Mouse (Mus musculus) ovary, postnatal 14 days (tissue): ENCODE results near the gene Arhgef11.
"Not testable (repeated sequence)": the region's sequence is repeated elsewhere in the genome, so short reads cannot be mapped to it uniquely, and the experiment has no call there.

ENCODE experiments used
- DNase-seq: peaks from one replicate; pipeline ENCODE4 v3.0.0; 2022; ENCODE audit warnings: low spot score

Gene Arhgef11

DNA sequence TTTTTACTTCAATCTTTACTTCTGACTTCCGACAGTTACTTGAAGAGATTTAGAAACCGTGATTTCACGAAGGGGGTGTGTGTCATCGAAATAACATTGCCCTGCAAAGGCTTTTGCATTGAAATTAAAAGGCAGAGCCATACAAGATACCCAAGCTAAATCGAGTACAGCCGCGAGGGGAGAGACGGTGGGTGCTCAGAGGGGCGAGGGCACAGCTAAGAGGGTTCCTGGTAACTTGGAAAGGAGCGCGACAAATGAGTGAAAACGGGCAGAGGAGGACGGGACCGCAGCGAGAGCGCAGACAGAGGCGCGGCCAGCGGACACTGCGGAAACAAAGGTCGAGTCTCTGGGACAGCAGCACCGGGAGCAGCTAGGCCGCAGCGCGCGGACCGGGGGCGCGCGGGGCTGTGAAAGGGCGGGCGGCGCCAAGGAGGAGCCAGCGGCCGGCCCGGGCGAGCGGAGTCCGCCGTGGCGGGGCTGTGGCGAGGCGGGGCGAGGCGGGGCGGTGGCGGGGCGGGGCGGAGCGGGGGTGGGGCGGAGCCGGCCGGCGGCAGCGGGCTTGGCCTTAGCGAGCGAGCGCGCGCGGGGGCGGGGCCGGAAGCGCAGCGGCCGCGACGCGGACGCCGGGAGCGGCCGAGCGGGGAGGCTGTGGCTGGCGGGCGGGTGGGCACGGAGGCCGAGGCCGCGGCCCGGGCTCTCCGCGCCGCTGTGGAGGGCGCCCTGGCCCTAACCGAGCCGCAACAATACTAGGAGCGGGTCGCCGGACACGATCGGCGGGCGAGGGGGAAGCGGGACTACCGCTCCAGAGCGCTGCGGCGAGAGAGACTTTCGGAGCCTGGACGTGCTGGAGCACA lies at the start of gene Arhgef11:
TSS of gene Arhgef11 (plus strand) at position 603 of the 854 bp plus-strand sequence.
- peak; percentile 63 for DNase-seq

GRCm38 (mm10) chr3:87568681-87569080 lies 48.7 kb upstream of the Arhgef11 start:
- DNase-seq: no peak

DNA sequence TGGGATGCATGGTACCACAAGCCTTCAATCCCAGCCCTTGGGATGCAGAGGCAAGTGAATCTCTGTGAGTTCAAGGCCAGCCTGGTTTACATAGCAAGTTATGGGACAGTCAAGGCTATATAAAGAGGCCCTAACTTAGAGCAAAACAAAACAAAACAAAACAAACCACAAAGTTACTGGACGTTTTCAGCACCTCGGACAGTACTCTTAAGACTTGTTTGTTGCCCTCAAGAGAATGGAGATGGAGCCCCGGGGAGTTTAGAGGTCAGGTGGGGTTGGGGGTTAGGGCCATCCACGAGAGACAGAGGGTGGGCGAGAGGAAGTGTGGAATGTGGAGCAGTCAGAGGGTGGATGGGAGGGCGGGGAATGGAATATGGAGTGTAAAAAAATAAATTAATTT lies 41.6 kb upstream of the Arhgef11 start:
- DNase-seq: no peak

DNA sequence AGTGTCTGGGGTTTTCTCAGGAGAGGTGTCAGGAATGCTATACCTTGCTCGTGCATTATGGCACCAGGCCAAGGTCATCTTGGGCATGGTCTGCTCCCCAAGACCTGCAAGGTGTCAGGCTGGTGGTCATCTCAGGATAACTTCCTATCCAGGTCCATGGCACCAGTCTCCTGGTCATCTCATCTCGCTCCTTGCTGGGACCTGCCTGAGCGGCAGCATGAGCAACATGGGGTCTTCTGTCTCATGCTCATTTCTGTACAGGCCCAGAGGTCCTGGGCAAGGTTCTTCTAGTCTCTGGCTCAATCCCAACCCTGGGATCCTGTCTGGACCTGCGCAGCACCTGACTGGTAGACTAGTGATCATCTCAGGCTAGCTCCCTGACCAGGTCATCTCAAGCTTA lies 35.1 kb upstream of the Arhgef11 start:
- no peak for DNase-seq

DNA sequence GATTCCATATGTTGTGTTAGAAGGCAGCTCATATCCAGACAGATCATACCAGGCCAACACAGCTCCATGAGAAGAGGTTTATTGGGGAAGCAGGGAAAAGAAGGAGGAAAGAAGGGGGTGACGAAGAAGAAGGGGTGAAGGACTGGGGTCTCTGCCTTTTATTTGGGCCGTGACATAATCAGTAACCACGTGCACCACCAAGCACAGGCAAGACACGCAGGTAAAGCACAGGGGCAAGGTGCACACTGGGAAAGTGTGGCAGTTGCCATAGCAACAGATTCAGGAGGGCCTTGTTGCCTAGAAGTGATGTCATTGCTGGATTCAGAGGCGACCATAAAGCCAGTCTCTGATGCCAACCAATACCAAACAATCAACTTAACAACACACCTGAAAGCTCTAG lies 23.6 kb upstream of the Arhgef11 start:
- DNase-seq: no peak

DNA sequence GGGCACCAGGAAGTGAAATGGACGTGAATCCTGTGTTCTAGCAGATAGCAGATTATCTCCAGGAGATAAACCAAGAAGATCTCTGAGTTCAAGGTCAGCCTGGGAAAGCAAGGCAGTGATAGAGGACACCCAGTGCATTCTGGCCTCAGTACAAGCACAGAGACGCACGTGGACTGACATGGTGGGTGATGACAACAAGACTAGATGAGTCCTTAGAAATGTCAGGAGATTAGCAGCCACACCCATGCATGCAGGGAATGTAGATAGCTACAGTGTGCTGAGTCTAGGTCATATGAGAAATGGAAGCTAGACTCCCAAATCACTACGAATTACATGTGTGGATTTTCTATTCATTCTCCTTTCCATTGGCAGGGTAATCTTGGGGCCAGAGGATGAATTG lies 22.0 kb upstream of the Arhgef11 start:
- not testable (repeated sequence) for DNase-seq

GRCm38 (mm10) chr3:87601077-87601476 lies 16.3 kb upstream of the Arhgef11 start:
- not testable (repeated sequence) for DNase-seq

DNA sequence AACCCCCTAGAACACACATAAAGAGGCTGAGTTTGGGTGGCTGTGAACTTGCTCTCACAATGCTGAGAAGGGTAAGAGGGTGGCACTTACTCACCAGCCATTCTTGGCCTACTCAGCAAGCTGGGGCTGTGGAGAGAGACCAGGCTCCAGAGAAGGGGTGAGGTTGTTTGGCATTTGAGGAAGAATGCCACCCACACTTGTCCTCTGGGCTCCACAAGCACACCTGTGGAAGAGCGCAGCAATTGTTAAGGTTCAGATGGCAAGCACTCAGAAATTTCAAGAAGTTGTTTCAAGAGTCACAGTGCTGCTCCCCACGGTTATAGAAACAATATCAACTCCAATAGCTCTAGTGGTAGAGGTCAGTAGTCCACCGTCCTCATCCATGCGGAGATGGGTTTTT lies 1.0 kb upstream of the Arhgef11 start:
- no peak for DNase-seq

GRCm38 (mm10) chr3:87617811-87618130 lies 412 bp downstream of the Arhgef11 start:
- no peak for DNase-seq

DNA sequence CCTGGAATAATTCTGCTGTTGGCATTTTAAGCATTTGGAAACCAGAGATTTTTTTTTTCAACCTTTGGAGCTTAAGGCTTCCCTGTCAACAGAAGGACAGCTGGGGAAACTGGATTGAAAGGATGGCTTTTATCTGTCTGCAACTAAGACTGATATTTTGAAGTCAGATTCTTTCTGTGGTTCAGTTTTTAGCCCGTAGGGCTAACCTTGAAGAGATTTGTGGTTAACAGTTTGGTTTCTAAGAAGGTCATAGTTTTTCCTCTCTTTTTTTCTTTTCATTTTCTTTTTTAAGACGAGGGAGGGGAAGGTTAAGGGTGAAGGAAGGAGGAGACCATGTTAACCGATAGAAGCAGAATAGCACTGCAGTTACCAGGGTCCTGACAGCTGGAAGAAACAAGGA lies 881 bp downstream of the Arhgef11 start:
- no peak for DNase-seq

GRCm38 (mm10) chr3:87618981-87619710 lies 1.8 kb downstream of the Arhgef11 start:
- no peak for DNase-seq

DNA sequence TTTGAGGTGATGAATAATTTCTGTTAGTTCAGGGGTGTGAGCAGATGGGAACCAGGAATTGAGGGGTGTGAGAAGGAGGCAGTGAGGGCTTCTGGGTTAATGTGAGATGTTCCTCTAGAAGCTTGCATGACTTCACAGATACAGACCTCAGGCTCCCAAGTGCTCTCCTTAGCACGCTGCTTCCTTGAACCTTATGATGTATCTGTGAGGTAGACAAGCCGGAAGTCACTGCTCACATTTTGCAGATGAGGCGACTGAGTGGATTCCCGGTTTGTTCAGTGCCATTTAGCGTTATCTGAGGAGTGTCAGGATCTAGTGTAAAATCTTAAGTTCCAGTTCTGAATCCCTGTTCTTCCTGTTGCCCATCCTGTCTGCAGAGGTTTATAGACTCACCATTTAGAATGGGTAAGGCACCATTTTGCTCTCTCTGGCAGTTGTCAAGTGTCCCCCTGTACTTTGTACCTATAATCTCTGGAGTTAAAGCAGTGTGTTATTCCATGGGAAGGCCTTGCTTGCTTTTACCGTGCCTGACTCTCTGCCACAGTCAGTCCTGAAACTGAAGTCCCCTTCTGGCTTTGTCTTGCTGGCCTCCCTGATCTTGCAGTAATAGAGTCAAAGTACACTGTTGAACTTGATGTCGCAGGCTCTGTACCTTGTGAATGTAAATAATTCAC lies 3.0 kb downstream of the Arhgef11 start:
- no peak for DNase-seq

- no peak for DNase-seq
Observed at GRCm38 (mm10) chr3:87624899-87625298, 7.5 kb downstream of the Arhgef11 start.

DNA sequence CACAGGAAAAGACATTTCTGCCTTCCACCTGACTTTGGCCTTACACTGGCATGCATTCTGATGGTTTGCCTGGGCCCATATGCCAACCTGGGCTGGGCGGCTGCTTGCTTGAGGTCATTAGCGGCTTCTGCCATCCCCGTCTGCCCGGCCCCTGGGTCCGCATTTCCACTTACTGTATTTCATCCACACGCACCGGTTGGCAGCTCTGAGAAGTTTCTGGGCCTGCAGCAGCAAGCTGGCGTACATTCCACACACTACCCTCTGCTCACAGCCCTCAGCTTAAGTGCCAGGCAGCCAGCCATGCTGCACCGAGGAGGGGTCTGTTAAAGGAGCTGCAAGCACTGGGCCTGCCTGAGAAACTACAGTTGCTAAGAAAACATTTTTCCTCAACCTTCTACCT lies 13.5 kb downstream of the Arhgef11 start:
- no peak for DNase-seq

GRCm38 (mm10) chr3:87631408-87631807 lies 14.0 kb downstream of the Arhgef11 start:
- no peak for DNase-seq

DNA sequence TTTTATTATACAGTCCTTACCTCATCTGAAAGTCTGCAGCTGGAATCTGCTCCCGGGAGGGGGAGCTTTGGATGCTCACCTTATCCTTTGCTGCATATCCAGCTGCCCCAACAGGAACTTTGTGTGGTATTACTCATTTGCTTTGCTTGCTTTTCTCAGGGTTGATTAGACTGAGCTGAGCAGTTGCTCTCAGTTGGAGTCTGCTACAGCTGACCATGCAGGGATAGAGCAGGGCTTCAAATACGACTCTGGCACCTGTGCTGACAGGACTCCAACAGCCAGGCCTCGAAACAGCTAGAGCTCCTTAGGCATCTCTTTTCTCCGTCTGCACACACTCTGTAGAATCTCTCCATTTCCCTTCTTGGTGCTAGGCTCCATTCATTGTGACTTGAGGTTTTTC lies 18.2 kb downstream of the Arhgef11 start:
- no peak for DNase-seq

GRCm38 (mm10) chr3:87643453-87643852 lies 26.1 kb downstream of the Arhgef11 start:
- no peak for DNase-seq

DNA sequence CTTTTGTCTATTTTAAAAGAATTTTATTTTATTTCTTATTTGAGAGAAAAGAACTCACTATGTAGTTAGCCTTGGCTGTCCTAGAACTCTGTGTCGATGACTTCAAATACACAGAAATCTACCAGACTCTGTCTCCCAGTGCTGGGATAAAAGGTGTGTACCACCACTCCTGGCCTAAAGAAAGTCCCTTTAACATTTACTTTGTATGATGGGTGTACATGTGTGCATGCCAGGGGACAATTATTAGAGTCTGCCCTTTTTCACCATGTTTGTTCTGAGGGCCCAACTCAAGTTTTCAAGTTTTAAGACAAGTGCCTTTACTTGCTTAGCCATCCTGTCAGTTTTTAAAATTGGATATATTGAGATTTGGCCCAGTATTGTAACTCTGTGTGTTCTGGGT lies 28.8 kb downstream of the Arhgef11 start:
- DNase-seq: no peak

- DNase-seq: no peak
Observed at GRCm38 (mm10) chr3:87649063-87649462, 31.7 kb downstream of the Arhgef11 start.

DNA sequence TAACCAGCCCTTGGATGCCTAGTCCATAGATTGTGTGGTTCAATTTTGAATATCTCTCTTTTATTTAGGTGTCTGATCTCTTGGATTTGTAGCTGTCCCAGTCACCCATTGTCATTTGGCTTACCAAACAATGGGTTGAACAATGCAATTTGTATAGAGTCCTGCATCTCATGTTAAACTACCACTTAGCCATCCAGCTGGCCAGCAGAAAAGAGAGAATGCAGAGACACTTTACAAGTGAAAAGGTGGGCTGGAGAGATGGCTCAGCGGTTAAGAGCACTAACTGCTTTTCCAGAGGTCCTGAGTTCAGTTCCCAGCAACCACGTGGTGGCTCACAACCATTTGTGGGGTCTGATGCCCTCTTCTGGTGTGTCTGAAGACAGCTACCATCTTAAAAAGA lies 41.0 kb downstream of the Arhgef11 start:
- no peak for DNase-seq

DNA sequence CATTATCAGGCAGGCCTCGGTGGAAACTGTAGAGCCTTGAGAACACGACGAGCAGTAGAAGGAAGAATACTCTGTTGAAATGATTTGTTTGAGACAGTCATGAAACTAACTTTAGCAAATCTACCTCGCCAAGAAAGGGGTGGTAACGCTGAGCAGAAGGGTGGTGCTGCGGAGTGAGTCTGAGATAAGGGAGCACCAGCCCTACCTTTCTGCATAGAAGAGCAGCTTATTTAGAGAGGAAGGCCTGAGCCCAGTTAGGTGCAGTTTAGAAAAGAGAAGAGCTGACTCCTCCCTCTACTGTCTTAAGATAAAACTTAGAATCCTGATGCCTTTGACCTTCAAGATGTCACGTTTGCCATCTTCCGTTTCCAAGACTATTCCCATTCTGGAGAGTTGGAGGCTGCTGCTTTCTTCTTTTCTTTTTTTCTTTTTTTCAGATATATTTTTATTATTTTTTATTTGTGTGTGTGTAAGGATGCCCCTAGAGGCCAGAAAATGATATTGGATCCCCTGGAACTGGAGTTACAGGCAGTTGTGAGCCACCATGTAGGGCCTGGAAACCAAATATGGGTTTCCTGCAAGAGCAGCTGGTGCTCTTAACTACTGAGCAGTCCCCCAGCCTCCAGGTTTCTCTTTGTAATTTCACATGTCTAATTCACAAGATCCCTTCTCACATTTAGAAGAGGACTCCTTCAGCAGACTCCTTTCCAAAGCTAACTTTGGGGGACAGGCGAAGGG lies 42.5 kb downstream of the Arhgef11 start:
- no peak for DNase-seq

- no peak for DNase-seq
Observed at GRCm38 (mm10) chr3:87660479-87660878, 43.1 kb downstream of the Arhgef11 start.
